Mouse (Mus musculus) cortical plate, adult 2 months (tissue): ENCODE measurements at regions not wholly inside any gene's neighbourhood (a gene's known extent, or its start where the extent isn't known, plus 50 kb on each side); places are given as distances from the start of the nearest gene placed in this dataset.

Experiments
- H3K27ac ChIP-seq: fragments of 200-500 bp; 2 replicates; pipeline ENCODE4 v1.5.1; 2012; ENCODE audit warnings: low read length, control low read depth, inconsistent platforms; ENCODE audit not compliant: insufficient read depth
- H3K4me1 ChIP-seq: fragments of 200-500 bp; 2 replicates; pipeline ENCODE4 v1.6.1; 2011; ENCODE audit warnings: low read length; ENCODE audit not compliant: control insufficient read depth, insufficient read depth
- H3K4me3 ChIP-seq: fragments of 200-500 bp; 2 replicates; pipeline ENCODE4 v1.5.1; 2011; ENCODE audit warnings: mild to moderate bottlenecking, low read length, control low read depth; ENCODE audit not compliant: insufficient read depth
- CTCF ChIP-seq: fragments of 200-500 bp; IDR thresholded peaks from 2 replicates; pipeline ENCODE4 v1.5.1; 2011; ENCODE audit warnings: mild to moderate bottlenecking, control low read depth, low read length; ENCODE audit not compliant: insufficient read depth; ENCODE audit errors: extremely low read depth
- POLR2A ChIP-seq: fragments of 200-500 bp; IDR thresholded peaks from 2 replicates; pipeline ENCODE4 v1.6.1; 2011; ENCODE audit warnings: mild to moderate bottlenecking, low read length, control low read depth; ENCODE audit not compliant: insufficient read depth; ENCODE audit errors: extremely low read depth

GRCm38 (mm10) chr12:54314153-54314552 lies 110.5 kb upstream of the Egln3 start:
- TF ChIP-seq POLR2A (no peak), CTCF (no peak)

GRCm38 (mm10) chr12:54313211-54313845 lies 109.7 kb upstream of the Egln3 start:
- Histone ChIP-seq H3K27ac (no peak overlapping the region), H3K4me3 (0 out of 2 replicates have a peak overlapping the region, but pooled peaks have one; percentile 29), H3K4me1 (peaks cover 3% of the 10 kb centered on the region; the same call in 1 of the 2 replicates)
- no peak for TF ChIP-seq POLR2A
- no peak for TF ChIP-seq CTCF

More at GRCm38 (mm10) chr12:54314153-54314552, 110.5 kb upstream of the Egln3 start:
- Histone ChIP-seq H3K4me3 (no peak overlapping the region), H3K27ac (no peak overlapping the region), H3K4me1 (peaks cover 3% of the 10 kb centered on the region; the same call in 1 of the 2 replicates)

GRCm38 (mm10) chr12:54312522-54313210 lies 109.0 kb upstream of the Egln3 start:
- Histone ChIP-seq H3K4me3 (0 out of 2 replicates have a peak overlapping the region, but pooled peaks have one; percentile 29), H3K27ac (no peak overlapping the region), H3K4me1 (peaks cover 3% of the 10 kb centered on the region; the same call in 1 of the 2 replicates)
- TF ChIP-seq POLR2A, result no peak
- TF ChIP-seq CTCF, result no peak

GRCm38 (mm10) chr12:54311896-54312521 lies 108.3 kb upstream of the Egln3 start:
- Histone ChIP-seq H3K4me3 (no peak overlapping the region), H3K27ac (no peak overlapping the region), H3K4me1 (peaks cover 3% of the 10 kb centered on the region; the same call in 1 of the 2 replicates)
- TF ChIP-seq CTCF (no peak), POLR2A (no peak)

- peaks cover 2% of the 10 kb centered on the region; the same call in 1 of the 2 replicates for H3K4me1 ChIP-seq
- TF ChIP-seq CTCF, result no peak
- no peak for TF ChIP-seq POLR2A
- no peak overlapping the region for H3K4me3 ChIP-seq
Observed at GRCm38 (mm10) chr12:54309874-54310273, 106.2 kb upstream of the Egln3 start.

GRCm38 (mm10) chr12:54309219-54309618 lies 105.6 kb upstream of the Egln3 start:
- H3K27ac ChIP-seq, result no peak overlapping the region
- no peak for TF ChIP-seq CTCF
- peaks cover 2% of the 10 kb centered on the region; the same call in 1 of the 2 replicates for H3K4me1 ChIP-seq
- no peak overlapping the region for H3K4me3 ChIP-seq

More at GRCm38 (mm10) chr12:54309874-54310273, 106.2 kb upstream of the Egln3 start:
- H3K27ac ChIP-seq, result no peak overlapping the region

GRCm38 (mm10) chr12:54305135-54305630 lies 101.5 kb upstream of the Egln3 start:
- TF ChIP-seq CTCF (no peak), POLR2A (no peak)
- Histone ChIP-seq H3K27ac (no peak overlapping the region), H3K4me3 (no peak overlapping the region), H3K4me1 (no peaks in the 10 kb centered on the region)

- no peak for TF ChIP-seq POLR2A
- no peak for TF ChIP-seq CTCF
- H3K4me1 ChIP-seq, result no peaks in the 10 kb centered on the region
- H3K27ac ChIP-seq, result no peak overlapping the region
- no peak overlapping the region for H3K4me3 ChIP-seq
Observed at GRCm38 (mm10) chr12:54303746-54304145, 100.1 kb upstream of the Egln3 start.

GRCm38 (mm10) chr12:54299506-54299905 lies 95.8 kb upstream of the Egln3 start:
- H3K27ac ChIP-seq, result no peak overlapping the region
- TF ChIP-seq POLR2A, result no peak
- TF ChIP-seq CTCF, result no peak
- no peak overlapping the region for H3K4me3 ChIP-seq
- no peaks in the 10 kb centered on the region for H3K4me1 ChIP-seq
